Mouse (Mus musculus) 416B (cell line): Measurements from ENCODE around the gene Phactr2.

Experiments
- DNase-seq: peaks from one replicate; pipeline ENCODE4 v3.0.0; 2011; ENCODE audit warnings: low read depth

Gene Phactr2

GRCm38 (mm10) chr10:13162031-13162430 lies 312.2 kb downstream of the Phactr2 start:
- DNase-seq: no peak

- DNase-seq: no peak
These were observed 313.3 kb downstream of the Phactr2 start for GRCm38 (mm10) chr10:13160913-13161312.
